Mouse (Mus musculus) heart, adult 2 months (tissue): ENCODE data around the gene Snx10. TPM values are rescaled to one million over a fixed set of nuclear protein-coding genes. Genes with fewer than 3 reads are reported as not detected.

Experiments used
- DNase-seq, 2 experiments: peaks; one replicate each; pipeline ENCODE4 v3.0.0; 2021
- H3K27ac ChIP-seq: fragments of 200-600 bp; 2 replicates; pipeline ENCODE4 v1.8.1; 2022
- H3K27me3 ChIP-seq: fragments of 200-500 bp; 2 replicates; pipeline ENCODE4 v1.6.1; 2012; ENCODE audit warnings: mild to moderate bottlenecking, low read length, inconsistent platforms, mixed read lengths; ENCODE audit not compliant: control insufficient read depth, insufficient read depth
- H3K36me3 ChIP-seq: fragments of 200-500 bp; 2 replicates; pipeline ENCODE4 v1.6.1; 2012; ENCODE audit warnings: low read length, inconsistent platforms; ENCODE audit not compliant: control insufficient read depth, insufficient read depth
- H3K4me1 ChIP-seq: fragments of 200-500 bp; 2 replicates; pipeline ENCODE4 v1.6.1; 2011; ENCODE audit warnings: low read length; ENCODE audit not compliant: control insufficient read depth, insufficient read depth
- H3K4me3 ChIP-seq: fragments of 200-600 bp; 2 replicates; pipeline ENCODE4 v1.8.1; 2022
- H3K79me2 ChIP-seq: fragments of 200-500 bp; replicated peaks from 2 replicates; pipeline ENCODE4 v1.6.1; 2012; ENCODE audit warnings: mild to moderate bottlenecking, inconsistent platforms, low read length, moderate library complexity, mixed read lengths; ENCODE audit not compliant: control insufficient read depth, insufficient read depth
- H3K9ac ChIP-seq: fragments of 200-500 bp; 2 replicates; pipeline ENCODE4 v1.6.1; 2012; ENCODE audit warnings: low read depth, mild to moderate bottlenecking, control low read depth, inconsistent platforms, low read length, mixed read lengths
- CTCF ChIP-seq: fragments of 200-600 bp; IDR thresholded peaks from 2 replicates; pipeline ENCODE4 v1.8.1; 2022; ENCODE audit warnings: antibody characterized with exemption, mild to moderate bottlenecking, moderate library complexity
- EP300 ChIP-seq: fragments of 200-500 bp; IDR thresholded peaks from 2 replicates; pipeline ENCODE4 v1.6.1; 2011; ENCODE audit warnings: low read depth, low read length, control low read depth; ENCODE audit not compliant: insufficient read depth
- POLR2A ChIP-seq: fragments of 200-500 bp; IDR thresholded peaks from 2 replicates; pipeline ENCODE4 v1.6.1; 2011; ENCODE audit warnings: mild to moderate bottlenecking, low read depth, low read length, control low read depth; ENCODE audit not compliant: insufficient read depth
- WGBS: fragments of 180-500 bp; shearing (Covaris S2); methylation state at CpG from one replicate; pipeline ENCODE4 v1.1.7; 2018; 5-methylcytosine and 5-hydroxymethylcytosine counted together
- intact Hi-C: fragments of 180-260 bp; cut with DNase I; formaldehyde crosslinking; loops from one replicate; pipeline ENCODE4 v1.15.1; 2025
- polyA plus RNA-seq: library from polyadenylated mRNA; depleted of rRNA; stranded (reverse); fragments of >200 nt; gene quantifications from 2 replicates; pipeline ENCODE4 v1.2.3, GENCODE M21; 2012
- total RNA-seq, 2 experiments: library from RNA; stranded (reverse); gene quantifications; 2 replicates each; pipeline ENCODE4 v1.2.3; 2021

Snx10 gene
- total and polyA plus RNA-seq, 3 experiments: 3.9 to 11.4 (median 10.8) TPM

DNA sequence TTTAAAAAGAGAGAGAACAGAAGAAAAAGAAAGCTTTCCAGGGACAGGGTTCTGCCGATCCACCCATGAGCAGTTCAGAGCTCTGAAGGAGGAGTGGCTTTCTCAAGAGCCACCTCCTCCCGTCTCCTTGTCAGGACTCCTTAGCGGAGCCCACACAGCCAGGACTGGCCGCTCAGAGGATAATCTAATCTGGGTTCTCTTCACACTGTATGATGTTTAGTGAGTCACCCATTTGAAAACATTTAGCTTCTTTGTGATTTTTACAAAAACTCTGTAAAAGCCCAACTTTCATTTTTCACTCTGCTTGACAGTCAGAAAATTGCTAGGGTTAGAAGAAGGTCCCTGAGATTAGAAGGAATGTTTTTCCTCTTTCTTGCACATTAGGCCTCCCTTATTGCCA is 70.8 kb downstream of the Snx10 start:
- WGBS: 50% methylated on average over 4 of the region's 4 CpGs
- H3K4me1 ChIP-seq: no peaks in the 10 kb centered on the region
- no peaks in the 10 kb centered on the region for H3K36me3 ChIP-seq
- DNase-seq: no peak
- TF ChIP-seq POLR2A (peak; percentile 29; the same call in 1 of the 2 replicates), CTCF (no peak)
- H3K27ac ChIP-seq: peak overlapping the region; percentile 28; the same call in 1 of the 2 replicates
- no peak overlapping the region for H3K4me3 ChIP-seq
- no peaks in the 10 kb centered on the region for H3K79me2 ChIP-seq
- no peak overlapping the region for H3K9ac ChIP-seq
- no peaks in the 10 kb centered on the region for H3K27me3 ChIP-seq
- intact Hi-C loops: no loop called here

DNA sequence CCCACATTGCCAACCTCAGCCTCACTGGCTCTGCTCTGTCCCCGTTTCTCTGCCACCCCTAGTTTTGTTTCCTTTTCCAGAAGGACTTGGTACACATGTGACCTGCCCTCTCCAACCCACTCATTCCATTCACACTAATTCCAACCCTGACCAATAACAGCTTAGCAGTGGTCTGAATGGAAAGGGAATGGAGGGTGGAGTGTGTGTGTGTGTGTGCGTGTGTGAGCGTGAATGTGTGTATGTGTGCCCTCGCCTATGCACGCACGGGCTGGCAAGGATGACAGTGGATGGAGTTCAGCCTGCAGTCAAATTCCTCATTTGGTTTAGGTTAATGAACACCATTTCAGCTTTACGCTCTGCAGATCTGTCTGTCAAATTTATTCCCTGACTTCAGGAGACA is 74.4 kb downstream of the Snx10 start:
- H3K9ac ChIP-seq: no peak overlapping the region
- no peaks in the 10 kb centered on the region for H3K4me1 ChIP-seq
- no peak for TF ChIP-seq POLR2A
- no peak for TF ChIP-seq EP300
- TF ChIP-seq CTCF: no peak
- no peaks in the 10 kb centered on the region for H3K36me3 ChIP-seq
- intact Hi-C loops: no loop called here
- no peaks in the 10 kb centered on the region for H3K79me2 ChIP-seq
- no peaks in the 10 kb centered on the region for H3K27me3 ChIP-seq
- no peak for DNase-seq
- no peak overlapping the region for H3K27ac ChIP-seq
- WGBS: 94% methylated on average over 7 of the region's 7 CpGs
- H3K4me3 ChIP-seq: no peak overlapping the region

DNA sequence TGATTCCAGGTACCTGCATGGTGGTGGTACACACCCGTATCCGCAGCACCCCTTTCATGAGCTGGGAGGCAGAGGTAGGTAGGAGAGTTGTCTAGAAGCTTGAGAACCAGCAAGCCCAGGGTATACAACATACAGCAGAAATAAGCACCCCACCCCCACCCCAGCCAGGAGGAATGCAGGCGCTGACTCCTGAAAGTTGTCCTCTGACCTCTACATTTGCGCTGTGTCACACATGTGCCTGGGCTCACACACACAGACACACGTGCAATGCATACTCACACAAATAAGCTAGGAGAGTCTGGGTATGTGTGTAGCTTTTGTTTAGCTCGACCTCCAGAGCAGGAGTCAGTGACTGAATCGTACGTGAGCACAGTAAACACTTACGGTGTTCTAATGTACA is 76.7 kb downstream of the Snx10 start:
- no peak for DNase-seq
- Histone ChIP-seq H3K27me3 (no peaks in the 10 kb centered on the region), H3K4me1 (no peaks in the 10 kb centered on the region), H3K9ac (no peak overlapping the region), H3K27ac (no peak overlapping the region), H3K79me2 (no peaks in the 10 kb centered on the region), H3K36me3 (no peaks in the 10 kb centered on the region), H3K4me3 (no peak overlapping the region)
- 87% methylated on average over 9 of the region's 9 CpGs for WGBS
- no peak for TF ChIP-seq POLR2A
- TF ChIP-seq EP300: no peak
- no peak for TF ChIP-seq CTCF
- intact Hi-C loops: no loop called here

DNA sequence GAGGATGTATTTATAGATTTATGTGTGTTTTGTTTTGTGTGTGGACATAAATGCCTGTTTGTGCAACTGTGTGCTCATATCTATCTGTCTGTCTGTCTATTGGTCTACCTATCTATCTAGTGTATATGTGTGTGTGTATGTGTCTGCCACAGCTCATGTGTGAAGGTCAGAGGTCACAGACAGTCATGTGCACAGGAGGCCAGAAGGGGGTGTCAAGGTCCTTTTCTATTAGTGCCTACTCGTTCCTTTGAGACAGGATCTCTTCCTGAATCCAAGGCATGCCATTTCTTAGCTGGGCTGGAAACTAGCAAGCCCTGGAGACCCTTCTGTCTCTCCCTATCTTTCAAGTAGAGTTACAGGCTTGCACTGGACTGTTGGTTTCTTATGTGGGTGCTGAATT is 78.6 kb downstream of the Snx10 start:
- Histone ChIP-seq H3K27me3 (no peaks in the 10 kb centered on the region), H3K4me1 (no peaks in the 10 kb centered on the region), H3K4me3 (no peak overlapping the region), H3K9ac (no peak overlapping the region), H3K36me3 (no peaks in the 10 kb centered on the region), H3K79me2 (no peaks in the 10 kb centered on the region), H3K27ac (no peak overlapping the region)
- 81% methylated on average over 1 of the region's 1 CpGs for WGBS
- no peak for DNase-seq
- intact Hi-C loops: no loop called here
- TF ChIP-seq POLR2A (no peak), CTCF (no peak), EP300 (no peak)

DNA sequence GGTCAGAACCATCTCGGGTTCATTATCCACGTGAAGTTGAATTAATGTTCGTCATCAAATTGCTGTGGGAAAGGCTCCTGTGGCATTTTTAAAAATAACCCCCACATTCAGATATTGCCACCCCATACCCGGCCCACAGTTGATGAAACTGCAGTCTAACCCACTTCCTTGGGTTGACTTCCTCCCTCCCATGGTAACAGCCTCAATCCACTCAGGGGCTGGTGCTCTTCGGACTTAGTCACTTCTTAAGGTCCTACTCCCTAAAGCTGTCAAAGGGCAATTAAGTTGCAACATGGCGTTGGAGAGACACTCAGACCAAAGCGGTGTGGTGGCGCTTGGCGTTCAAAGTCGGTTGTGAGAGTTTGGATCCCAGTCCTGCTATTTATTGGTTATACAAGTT is 80.0 kb downstream of the Snx10 start:
- no peak overlapping the region for H3K9ac ChIP-seq
- intact Hi-C loops: no loop called here
- H3K4me3 ChIP-seq: no peak overlapping the region
- no peak overlapping the region for H3K27ac ChIP-seq
- 87% methylated on average over 10 of the region's 10 CpGs for WGBS
- no peaks in the 10 kb centered on the region for H3K36me3 ChIP-seq
- TF ChIP-seq CTCF (no peak), EP300 (no peak), POLR2A (no peak)
- no peak for DNase-seq
- no peaks in the 10 kb centered on the region for H3K27me3 ChIP-seq
- no peaks in the 10 kb centered on the region for H3K79me2 ChIP-seq
- H3K4me1 ChIP-seq: no peaks in the 10 kb centered on the region

DNA sequence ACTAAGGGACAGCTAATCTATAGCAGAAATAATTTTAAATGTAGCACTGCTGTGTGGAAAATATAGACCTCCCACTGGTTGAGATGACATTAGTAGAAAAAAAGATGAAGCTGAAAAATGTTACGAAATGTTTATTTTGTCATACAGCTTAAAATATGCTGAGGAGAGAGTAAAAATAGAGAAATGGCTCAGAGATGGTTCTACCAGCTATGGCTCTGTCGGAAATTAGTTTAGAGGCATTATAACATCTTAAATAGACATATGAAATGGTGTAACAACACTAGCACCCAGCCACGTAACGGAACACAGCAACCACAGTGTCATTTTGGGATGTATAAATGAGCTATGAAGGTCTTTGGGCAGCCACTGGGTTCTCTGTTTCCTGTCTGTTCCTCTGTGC is 82.5 kb downstream of the Snx10 start:
- WGBS: 86% methylated on average over 4 of the region's 4 CpGs

More for the DNA sequence above, 82.5 kb downstream of the Snx10 start:
- no peak for DNase-seq
- Histone ChIP-seq H3K9ac (no peak overlapping the region), H3K4me1 (no peaks in the 10 kb centered on the region), H3K36me3 (no peaks in the 10 kb centered on the region), H3K27me3 (no peaks in the 10 kb centered on the region), H3K27ac (no peak overlapping the region), H3K79me2 (no peaks in the 10 kb centered on the region), H3K4me3 (no peak overlapping the region)
- TF ChIP-seq EP300 (no peak), POLR2A (no peak), CTCF (no peak)
- intact Hi-C loops: no loop called here
